Mouse (Mus musculus) heart, adult 2 months (tissue): ENCODE measurements around the gene Rcvrn. TPM values are rescaled to one million over a fixed set of nuclear protein-coding genes. Genes with fewer than 3 reads are reported as not detected.

Experiments
- DNase-seq, 2 experiments: peaks; one replicate each; pipeline ENCODE4 v3.0.0; 2021
- H3K27ac ChIP-seq: fragments of 200-600 bp; 2 replicates; pipeline ENCODE4 v1.8.1; 2022
- H3K27me3 ChIP-seq: fragments of 200-500 bp; 2 replicates; pipeline ENCODE4 v1.6.1; 2012; ENCODE audit warnings: mild to moderate bottlenecking, low read length, inconsistent platforms, mixed read lengths; ENCODE audit not compliant: control insufficient read depth, insufficient read depth
- H3K36me3 ChIP-seq: fragments of 200-500 bp; 2 replicates; pipeline ENCODE4 v1.6.1; 2012; ENCODE audit warnings: low read length, inconsistent platforms; ENCODE audit not compliant: control insufficient read depth, insufficient read depth
- H3K4me1 ChIP-seq: fragments of 200-500 bp; 2 replicates; pipeline ENCODE4 v1.6.1; 2011; ENCODE audit warnings: low read length; ENCODE audit not compliant: control insufficient read depth, insufficient read depth
- H3K4me3 ChIP-seq: fragments of 200-600 bp; 2 replicates; pipeline ENCODE4 v1.8.1; 2022
- H3K79me2 ChIP-seq: fragments of 200-500 bp; replicated peaks from 2 replicates; pipeline ENCODE4 v1.6.1; 2012; ENCODE audit warnings: mild to moderate bottlenecking, inconsistent platforms, low read length, moderate library complexity, mixed read lengths; ENCODE audit not compliant: control insufficient read depth, insufficient read depth
- H3K9ac ChIP-seq: fragments of 200-500 bp; 2 replicates; pipeline ENCODE4 v1.6.1; 2012; ENCODE audit warnings: low read depth, mild to moderate bottlenecking, control low read depth, inconsistent platforms, low read length, mixed read lengths
- CTCF ChIP-seq: fragments of 200-600 bp; IDR thresholded peaks from 2 replicates; pipeline ENCODE4 v1.8.1; 2022; ENCODE audit warnings: antibody characterized with exemption, mild to moderate bottlenecking, moderate library complexity
- EP300 ChIP-seq: fragments of 200-500 bp; IDR thresholded peaks from 2 replicates; pipeline ENCODE4 v1.6.1; 2011; ENCODE audit warnings: low read depth, low read length, control low read depth; ENCODE audit not compliant: insufficient read depth
- POLR2A ChIP-seq: fragments of 200-500 bp; IDR thresholded peaks from 2 replicates; pipeline ENCODE4 v1.6.1; 2011; ENCODE audit warnings: mild to moderate bottlenecking, low read depth, low read length, control low read depth; ENCODE audit not compliant: insufficient read depth
- WGBS: fragments of 180-500 bp; shearing (Covaris S2); methylation state at CpG from one replicate; pipeline ENCODE4 v1.1.7; 2018; 5-methylcytosine and 5-hydroxymethylcytosine counted together
- intact Hi-C: fragments of 180-260 bp; cut with DNase I; formaldehyde crosslinking; loops from one replicate; pipeline ENCODE4 v1.15.1; 2025
- polyA plus RNA-seq: library from polyadenylated mRNA; depleted of rRNA; stranded (reverse); fragments of >200 nt; gene quantifications from 2 replicates; pipeline ENCODE4 v1.2.3, GENCODE M21; 2012
- total RNA-seq, 2 experiments: library from RNA; stranded (reverse); gene quantifications; 2 replicates each; pipeline ENCODE4 v1.2.3; 2021

Gene Rcvrn
- total and polyA plus RNA-seq, 3 experiments, result not detected

DNA sequence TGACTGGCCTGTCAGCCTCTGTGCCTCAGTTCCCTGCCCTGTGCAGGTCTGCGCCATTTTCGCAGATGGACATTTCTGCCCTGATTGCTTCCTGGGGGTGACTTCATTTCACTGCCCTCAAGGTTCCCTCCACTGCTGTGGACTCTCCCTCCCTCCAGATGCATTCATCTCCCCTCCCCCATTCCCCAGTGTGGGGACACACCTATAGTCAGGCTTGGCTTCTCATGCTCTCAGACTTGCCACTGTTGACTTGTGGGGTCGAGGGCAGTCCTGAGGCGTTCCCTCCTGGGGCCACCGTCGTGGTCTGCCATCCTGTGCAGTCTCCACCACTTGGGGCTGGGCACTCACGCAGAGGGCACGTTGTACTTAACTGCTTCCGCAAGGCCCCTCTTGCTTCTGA lies 38.3 kb upstream of the Rcvrn start:
- no peak for TF ChIP-seq POLR2A
- TF ChIP-seq EP300, result no peak
- TF ChIP-seq CTCF, result no peak
- H3K79me2 ChIP-seq, result no peaks in the 10 kb centered on the region
- no peaks in the 10 kb centered on the region for H3K27me3 ChIP-seq
- no peaks in the 10 kb centered on the region for H3K36me3 ChIP-seq
- intact Hi-C loops, result loop anchor here (1.0 kb wide), 1 partner anchor 19 kb away; no protein-coding TSS in a partner anchor
- no peak overlapping the region for H3K9ac ChIP-seq
- H3K27ac ChIP-seq, result no peak overlapping the region
- H3K4me1 ChIP-seq, result no peaks in the 10 kb centered on the region
- WGBS, result 88% methylated on average over 9 of the region's 9 CpGs
- no peak overlapping the region for H3K4me3 ChIP-seq
- no peak for DNase-seq

DNA sequence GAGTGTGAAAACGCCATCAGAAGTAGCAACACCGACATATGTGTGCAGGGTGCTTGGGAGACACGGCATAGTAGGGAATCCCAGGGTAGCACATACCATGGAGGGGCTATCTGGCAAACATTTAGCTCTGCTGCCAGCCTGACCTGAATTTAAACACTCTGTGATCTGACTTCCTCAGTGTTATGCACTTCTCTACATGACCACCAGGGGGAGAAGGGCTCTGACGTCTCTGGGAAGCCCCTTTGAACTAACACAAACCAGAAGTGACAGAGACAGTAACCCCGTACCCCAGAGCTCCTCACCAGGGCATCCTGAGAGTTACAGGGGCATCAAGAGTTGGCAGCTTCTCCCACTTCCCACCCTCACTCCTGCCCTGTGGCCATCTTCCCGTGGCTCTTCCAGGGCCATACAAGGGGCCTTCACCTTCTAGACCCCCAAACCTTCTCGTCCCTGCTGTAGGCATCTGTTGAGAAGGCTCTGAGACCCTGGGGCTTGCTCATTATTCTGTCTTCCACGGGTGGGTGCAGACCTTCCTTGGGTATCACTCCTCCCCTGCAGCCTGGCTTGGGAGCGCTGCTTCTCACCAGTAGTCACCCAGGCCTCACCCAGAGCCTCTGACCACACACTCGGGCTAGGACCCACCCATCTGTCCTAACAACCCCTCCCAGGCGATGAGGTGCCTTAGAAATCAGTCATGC lies 37.3 kb upstream of the Rcvrn start:
- TF ChIP-seq EP300 (no peak), POLR2A (no peak), CTCF (peak; percentile 96)
- Histone ChIP-seq H3K4me1 (no peaks in the 10 kb centered on the region), H3K27ac (no peak overlapping the region), H3K36me3 (no peaks in the 10 kb centered on the region), H3K79me2 (no peaks in the 10 kb centered on the region), H3K27me3 (no peaks in the 10 kb centered on the region), H3K4me3 (no peak overlapping the region), H3K9ac (no peak overlapping the region)
- intact Hi-C loops, result loop anchor here (1.0 kb wide), 1 partner anchor 18 kb away; no protein-coding TSS in a partner anchor
- 47% methylated on average over 11 of the region's 11 CpGs for WGBS
- no peak for DNase-seq

DNA sequence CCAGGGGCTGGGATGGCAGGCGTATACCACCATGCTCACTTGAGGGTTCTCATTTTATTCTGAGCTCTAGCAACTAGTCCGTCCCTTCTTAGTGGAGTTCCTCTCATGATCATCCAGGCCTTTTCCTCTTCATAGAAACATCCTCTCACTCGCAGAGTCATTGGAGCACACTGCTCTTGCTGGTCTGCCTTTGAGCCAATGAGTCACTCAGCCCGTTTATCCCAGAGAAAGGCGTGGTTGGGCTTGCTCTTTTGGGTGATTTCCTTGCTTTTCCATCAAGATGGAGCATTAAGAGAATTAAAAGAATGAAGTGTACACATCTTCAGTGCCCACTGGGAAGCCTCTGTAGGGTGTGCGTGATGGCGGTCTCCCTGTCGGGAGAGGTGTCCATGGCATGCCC lies 33.7 kb upstream of the Rcvrn start:
- Histone ChIP-seq H3K79me2 (no peaks in the 10 kb centered on the region), H3K27me3 (no peaks in the 10 kb centered on the region), H3K27ac (no peak overlapping the region), H3K4me3 (no peak overlapping the region), H3K4me1 (no peaks in the 10 kb centered on the region), H3K36me3 (no peaks in the 10 kb centered on the region), H3K9ac (no peak overlapping the region)
- intact Hi-C loops, result no loop called here
- TF ChIP-seq CTCF, result no peak
- no peak for TF ChIP-seq POLR2A
- TF ChIP-seq EP300, result no peak
- WGBS, result 81% methylated on average over 8 of the region's 8 CpGs
- DNase-seq, result no peak

DNA sequence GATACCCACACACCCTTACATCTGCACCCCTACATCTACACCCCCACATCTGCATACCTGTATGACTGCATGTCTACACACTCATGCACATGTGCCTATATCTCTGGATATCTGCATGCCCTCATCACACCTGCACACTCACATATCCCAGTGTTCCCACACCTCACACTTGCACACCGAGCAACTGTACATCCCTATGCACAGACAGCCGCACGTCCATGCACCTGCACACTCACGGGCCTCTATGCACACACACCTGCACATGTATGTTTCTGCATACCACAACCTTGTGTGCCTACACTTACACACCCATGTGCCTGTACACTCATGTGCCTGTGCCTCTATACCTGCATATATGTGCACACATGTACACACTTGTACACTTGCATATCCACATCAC lies 31.7 kb upstream of the Rcvrn start:
- 97% methylated on average over 4 of the region's 4 CpGs for WGBS
- no peak overlapping the region for H3K27ac ChIP-seq
- H3K79me2 ChIP-seq, result no peaks in the 10 kb centered on the region
- TF ChIP-seq CTCF, result no peak
- no peak for TF ChIP-seq EP300
- no peak for TF ChIP-seq POLR2A
- H3K4me1 ChIP-seq, result peaks cover 9% of the 10 kb centered on the region
- no peak overlapping the region for H3K4me3 ChIP-seq
- H3K9ac ChIP-seq, result no peak overlapping the region
- DNase-seq, result no peak
- intact Hi-C loops, result no loop called here
- no peaks in the 10 kb centered on the region for H3K27me3 ChIP-seq
- H3K36me3 ChIP-seq, result no peaks in the 10 kb centered on the region

DNA sequence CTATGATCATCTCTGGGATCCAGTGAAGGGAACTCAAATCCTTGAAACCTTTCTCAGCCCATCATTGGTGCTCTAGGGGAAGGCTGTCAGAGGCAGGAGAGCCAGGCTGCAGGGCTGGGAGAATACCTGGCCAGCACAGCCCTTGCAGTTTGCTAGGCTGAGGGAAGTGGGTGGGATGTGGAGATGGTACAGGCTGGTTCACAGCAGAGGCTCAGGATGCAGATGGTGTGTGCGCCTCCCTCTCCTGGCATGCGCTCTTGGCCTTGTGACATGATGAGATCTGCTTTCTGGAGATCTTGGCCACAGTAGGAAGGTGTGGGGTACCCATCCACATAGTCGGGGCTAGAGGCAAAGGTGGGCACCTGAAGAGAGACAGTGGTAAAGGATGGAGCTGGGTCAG lies 30.9 kb upstream of the Rcvrn start:
- Histone ChIP-seq H3K79me2 (no peaks in the 10 kb centered on the region), H3K9ac (no peak overlapping the region), H3K27me3 (no peaks in the 10 kb centered on the region), H3K36me3 (no peaks in the 10 kb centered on the region), H3K4me3 (no peak overlapping the region), H3K27ac (no peak overlapping the region), H3K4me1 (peaks cover 9% of the 10 kb centered on the region)
- 91% methylated on average over 3 of the region's 3 CpGs for WGBS
- no peak for DNase-seq
- intact Hi-C loops, result no loop called here
- TF ChIP-seq EP300 (no peak), POLR2A (no peak), CTCF (no peak)

DNA sequence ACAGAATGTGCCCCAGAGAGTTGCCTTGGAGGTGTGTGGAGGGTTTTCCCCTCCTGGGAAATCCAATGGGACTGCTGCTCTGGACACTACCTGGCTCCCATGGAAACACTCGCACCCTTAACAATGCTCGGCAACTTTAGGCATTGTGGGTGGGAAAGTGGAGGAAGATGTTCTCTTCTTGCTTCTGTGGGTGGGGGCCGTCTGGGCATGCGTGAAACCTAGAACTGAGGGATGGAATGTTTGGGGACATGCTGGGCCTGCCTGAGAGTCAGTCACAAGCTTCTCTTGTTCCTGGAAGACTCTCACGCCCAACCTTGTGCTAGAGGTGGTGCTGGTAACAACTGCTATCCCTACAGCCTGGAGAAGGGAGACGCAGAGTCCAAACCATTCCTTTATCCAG lies 30.2 kb upstream of the Rcvrn start:
- TF ChIP-seq POLR2A, result no peak
- Histone ChIP-seq H3K36me3 (no peaks in the 10 kb centered on the region), H3K27me3 (no peaks in the 10 kb centered on the region), H3K9ac (no peak overlapping the region), H3K4me3 (no peak overlapping the region), H3K27ac (no peak overlapping the region), H3K4me1 (peaks cover 9% of the 10 kb centered on the region), H3K79me2 (no peaks in the 10 kb centered on the region)
- intact Hi-C loops, result no loop called here
- 87% methylated on average over 6 of the region's 6 CpGs for WGBS
- no peak for DNase-seq
